Mouse (Mus musculus): ENCODE measurements around the gene Lsm2.

Gene Lsm2

DNA sequence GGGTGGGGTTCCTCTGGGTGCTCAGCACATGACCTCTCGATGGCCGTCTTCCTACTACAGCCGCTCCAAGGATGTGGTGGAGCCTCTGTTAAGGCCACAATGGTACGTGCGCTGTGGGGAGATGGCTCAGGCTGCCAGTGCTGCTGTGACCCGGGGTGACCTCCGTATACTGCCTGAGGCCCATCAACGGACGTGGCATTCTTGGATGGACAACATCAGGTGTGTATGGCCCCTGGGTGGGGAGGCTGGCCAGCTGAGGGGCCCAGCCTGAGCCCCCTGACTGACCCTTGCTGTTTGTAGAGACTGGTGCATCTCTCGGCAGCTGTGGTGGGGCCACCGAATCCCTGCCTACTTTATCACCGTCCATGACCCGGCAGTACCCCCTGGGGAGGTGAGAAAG lies 30.8 kb downstream of the Lsm2 start:
- no peak for DNase-seq (ENCODE audit: low spot score in 2 of 2)

DNA sequence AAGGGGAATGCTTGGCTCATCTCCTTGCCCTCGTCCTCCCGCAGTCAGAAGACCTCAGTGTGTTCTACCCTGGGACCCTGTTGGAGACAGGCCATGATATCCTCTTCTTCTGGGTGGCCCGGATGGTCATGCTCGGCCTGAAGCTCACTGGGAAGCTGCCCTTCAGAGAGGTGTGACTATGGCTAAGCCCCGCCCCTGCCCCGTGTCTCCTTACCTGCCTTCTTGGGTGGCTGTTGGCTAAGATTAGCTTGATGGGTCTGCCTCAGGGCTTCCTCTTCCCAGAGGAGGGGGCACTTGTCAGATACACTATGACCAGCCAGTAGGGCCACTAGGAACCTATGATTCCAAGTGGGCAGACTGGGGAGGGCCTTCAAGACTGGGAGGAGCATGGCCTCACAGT lies 31.6 kb downstream of the Lsm2 start:
- DNase-seq (ENCODE audit: low spot score in 2 of 2), result no peak

DNA sequence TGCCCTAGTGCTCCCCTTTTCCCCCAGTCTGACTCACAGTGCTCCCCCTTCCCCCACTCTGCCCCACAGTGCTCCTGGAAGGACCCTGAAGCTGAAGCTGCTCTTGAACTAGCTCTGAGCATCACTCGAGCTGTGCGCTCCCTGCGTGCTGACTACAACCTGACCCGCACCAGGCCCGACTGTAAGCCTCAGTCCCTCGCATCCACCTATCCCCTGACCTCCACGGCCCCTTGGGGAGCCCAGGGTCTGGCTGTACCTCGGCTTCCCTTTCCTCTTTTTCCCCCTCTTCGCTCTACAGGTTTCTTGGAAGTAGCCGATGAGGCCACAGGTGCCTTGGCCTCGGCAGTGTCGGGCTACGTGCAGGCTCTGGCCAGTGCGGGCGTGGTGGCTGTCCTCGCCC lies 33.6 kb downstream of the Lsm2 start:
- no peak for DNase-seq (ENCODE audit: low spot score in 2 of 2)

DNA sequence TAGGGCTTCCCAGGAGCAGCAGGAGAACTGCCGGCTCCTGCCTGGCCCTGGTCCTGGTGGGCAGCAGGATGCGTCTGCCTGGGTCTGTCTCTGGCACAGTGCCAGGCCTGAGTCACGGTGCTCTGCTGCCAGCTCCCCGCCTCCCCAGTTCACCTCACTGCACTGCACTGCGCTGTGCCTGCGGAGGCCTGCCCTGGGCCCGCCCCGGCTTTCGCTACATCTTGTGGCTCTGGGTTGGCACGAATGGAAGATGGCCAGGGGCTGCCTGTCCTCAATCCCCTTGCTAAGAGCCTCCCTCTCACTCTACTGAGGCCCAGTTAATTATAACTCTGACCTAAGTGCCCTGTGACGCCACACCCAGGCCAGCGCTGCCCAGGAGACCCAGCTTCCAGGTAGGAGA lies 34.7 kb downstream of the Lsm2 start, which contains the start of gene Vwa7:
Vwa7 (plus strand) TSS at position 204 of the 400 bp plus-strand sequence.
- DNase-seq (ENCODE audit: low spot score in 2 of 2), result peak; percentile 49 to 60

DNA sequence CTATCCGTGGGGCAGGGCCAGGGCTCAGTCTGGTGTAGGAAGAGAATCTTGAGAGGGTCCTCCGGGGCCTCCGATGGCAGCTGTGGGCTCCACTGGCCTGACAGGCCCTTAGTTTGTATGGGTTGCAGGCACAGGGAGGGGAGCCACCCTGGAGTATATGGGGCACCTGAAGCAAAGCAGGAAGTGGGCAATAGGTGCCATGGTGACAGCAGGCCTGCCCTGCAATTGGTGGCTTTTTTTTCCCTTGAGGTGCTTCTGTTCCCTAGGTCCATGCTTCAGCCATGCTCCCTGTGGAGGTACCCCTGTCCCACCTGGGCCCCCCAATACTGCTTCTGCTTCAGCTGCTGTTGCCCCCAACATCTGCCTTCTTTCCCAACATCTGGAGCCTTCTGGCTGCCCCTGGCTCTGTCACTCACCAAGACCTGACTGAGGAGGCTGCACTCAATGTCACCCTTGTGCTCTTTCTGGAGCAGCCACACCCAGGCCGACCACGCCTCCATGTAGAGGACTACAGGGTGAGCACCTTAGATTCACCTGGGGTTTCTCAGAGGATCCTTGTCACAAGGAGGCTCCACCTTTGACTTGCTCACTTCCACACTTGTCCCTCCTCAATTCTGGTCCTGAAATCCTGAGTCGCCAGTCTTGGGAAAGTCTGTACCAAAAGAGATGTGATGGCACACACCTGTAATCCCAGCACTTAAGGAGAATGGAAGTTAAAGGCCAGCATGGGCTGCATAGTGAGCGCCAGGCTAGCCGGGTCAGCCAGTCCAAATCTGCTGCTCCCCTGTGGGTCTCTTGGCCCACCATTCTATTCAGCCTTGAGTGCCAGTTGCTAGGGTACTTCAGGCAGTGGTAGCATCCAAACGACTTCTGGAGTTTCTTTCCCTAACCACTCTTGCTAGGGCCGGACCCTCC lies 35.4 kb downstream of the Lsm2 start:
- DNase-seq (ENCODE audit: low spot score in 2 of 2), result peak in 1 of 2 experiments; percentile 29

DNA sequence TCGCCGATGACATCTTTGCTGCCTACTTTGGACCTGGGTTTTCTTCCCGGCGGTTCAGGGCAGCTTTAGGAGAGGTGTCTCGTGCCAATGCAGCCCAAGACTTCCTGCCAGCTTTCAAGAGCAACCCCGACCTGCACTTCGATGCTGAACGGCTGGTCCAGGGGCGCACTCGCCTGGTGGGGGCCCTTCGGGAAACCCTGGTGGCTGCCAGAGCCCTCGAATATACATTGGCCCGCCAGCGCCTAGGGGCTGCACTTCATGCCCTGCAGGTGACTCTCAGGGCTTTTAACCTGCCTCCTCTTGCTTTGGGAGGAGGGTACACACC lies 36.0 kb downstream of the Lsm2 start:
- DNase-seq (ENCODE audit: low spot score in 2 of 2), result no peak

DNA sequence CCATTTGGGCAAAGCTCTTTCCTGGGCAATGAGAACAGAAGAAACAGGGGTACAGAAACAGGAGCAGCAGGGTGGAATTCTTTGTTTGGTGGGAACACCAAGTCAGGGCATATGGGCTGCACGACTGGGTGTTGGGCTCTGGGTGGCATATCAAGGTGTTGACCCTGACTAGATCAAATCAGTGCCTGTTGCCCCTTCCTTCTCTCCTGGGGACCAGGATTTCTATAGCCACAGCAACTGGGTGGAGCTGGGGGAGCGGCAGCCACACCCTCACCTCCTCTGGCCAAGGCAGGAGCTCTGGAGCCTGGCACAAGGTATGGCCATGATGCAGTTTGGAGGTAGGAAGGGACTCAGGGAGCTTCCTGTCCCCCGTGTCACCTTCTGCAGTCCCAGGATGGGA lies 36.5 kb downstream of the Lsm2 start:
- no peak for DNase-seq (ENCODE audit: low spot score in 2 of 2)

DNA sequence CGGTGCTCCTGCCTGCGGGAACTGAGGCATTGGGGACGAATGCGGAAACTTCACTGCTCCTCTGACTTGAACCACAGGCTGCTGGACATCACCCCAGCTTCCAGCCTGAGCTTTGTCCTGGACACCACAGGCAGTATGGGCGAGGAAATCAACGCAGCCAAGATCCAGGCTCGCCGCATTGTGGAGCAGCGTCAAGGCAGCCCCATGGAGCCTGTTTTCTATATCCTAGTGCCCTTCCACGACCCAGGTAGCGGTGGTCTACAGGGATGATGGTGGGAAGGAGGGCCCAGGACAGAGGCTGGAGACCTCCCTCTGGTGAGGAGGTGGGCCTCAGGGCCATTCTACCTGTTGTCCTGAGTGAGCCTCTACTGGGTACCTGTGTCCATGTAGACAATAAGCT lies 38.2 kb downstream of the Lsm2 start:
- DNase-seq (ENCODE audit: low spot score in 2 of 2), result no peak

DNA sequence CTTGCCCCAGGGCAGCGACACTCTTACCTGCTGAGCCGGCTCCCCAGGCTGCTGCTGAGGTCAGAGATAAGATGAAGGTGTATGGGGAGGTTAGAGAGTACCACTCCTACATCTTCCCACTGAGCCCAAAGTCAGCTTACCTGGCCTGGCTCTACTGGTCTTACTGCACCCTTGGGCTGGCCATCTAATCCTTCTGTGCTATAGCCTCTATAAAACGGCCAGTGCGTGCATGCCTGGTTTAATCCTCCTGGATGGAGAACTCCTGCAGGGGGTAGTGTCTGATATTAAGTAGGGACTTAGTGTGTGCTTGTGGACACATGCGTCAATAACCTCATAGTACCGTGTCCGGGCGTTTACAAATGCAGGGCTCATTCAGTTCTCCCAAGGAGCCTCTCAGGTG lies 38.9 kb downstream of the Lsm2 start:
- DNase-seq (ENCODE audit: low spot score in 2 of 2), result no peak

DNA sequence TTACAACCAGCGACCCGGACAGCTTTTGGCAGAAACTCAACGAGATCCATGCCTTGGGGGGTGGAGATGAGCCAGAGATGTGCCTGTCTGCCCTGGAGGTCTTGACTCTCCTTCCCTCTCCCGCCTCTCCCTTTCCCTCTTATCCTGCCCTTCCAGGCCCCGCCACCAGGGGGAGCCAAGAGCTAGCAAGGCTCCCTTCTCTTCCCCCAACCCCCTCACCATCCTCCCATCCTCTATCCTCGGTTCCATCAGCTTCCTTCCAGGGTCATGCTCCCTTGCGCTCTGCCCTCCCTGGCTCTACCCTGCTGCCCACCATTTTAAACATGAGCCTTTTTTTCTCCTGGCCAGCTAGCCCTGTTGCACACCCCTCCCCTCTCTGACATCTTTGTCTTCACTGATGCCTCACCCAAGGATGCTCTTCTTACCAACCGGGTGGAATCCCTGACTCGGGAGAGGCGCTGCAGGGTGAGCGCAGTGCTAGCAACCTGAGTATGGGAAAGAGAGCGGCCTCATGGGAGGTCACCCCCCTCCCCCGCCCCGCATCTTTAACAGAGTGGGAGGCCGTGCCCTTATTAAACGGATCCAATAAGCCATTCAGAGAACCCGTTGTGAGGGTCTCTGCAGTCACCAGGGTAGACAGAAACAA lies 39.6 kb downstream of the Lsm2 start:
- peak; percentile 74 to 83 for DNase-seq (ENCODE audit: low spot score in 2 of 2)

DNA sequence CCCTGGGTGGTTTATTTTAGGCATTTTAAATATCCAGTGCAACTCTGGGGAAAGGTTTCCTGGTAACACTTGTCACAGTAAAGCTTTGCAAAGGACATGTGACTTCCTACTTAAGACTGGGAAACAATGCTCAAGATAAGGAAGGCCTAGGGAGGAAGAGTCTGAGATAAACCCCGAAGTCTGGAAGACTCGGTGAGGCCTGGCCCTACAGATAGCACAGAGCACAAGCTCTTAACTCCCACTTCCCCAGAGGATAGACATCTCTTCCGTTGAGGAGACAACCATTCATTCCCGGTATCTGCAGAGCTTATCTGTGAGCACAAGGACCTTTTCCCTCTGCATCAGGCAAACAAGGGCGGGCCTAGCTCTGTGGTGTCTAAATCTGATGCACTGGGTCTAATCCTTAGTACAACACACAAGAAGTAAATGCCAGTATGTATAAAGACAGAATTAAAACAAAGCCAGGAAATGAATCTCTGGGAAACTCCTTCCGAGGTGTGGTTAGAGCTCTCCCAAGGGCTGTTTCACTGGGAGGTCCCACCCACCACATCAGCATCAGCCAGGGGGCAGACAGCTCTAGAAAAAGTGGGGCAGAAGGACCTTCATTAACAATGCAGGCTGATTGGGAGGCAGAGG lies 40.3 kb downstream of the Lsm2 start:
- no peak for DNase-seq (ENCODE audit: low spot score in 2 of 2)

DNA sequence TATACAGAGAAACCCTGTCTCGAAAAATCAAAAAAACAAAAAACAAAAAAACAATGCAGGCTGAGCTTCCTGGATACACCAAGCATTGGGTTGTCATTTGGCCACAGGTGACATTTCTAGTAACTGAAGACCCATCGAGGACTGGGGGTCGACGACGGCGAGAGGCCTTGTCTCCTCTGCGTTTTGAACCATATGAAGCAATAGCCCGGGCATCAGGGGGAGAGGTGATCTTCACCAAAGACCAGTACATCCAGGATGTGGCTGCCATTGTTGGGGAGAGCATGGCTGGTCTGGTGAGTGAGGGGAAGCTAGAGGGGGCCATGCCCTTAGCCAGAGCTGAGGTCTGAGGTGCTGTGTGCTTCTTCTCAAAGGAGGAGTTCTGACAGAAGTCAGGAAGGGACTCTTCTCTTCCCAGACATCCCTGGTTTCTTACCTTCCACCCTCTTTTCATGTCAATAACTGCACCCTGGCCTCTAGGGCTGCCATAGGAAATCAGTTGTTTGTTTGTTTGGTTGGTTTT lies 40.9 kb downstream of the Lsm2 start:
- no peak for DNase-seq (ENCODE audit: low spot score in 2 of 2)

DNA sequence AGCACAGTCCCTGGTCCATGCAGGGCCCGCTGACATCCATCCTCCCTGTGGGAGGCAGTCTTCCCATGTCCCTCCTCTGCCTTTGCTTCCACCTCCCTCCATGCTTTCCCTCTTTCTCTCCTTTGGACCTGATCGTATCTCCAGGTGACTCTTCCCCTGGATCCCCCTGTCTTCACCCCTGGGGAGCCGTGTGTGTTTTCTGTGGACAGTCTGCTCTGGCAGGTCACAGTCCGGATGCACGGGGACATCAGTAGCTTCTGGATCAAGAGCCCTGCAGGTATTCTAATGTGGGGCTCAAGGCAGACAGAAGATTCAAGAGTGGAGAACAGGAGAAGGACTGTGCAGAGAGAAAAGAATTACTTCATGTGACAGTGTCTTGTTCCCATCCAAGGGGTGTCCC lies 41.6 kb downstream of the Lsm2 start:
- DNase-seq (ENCODE audit: low spot score in 2 of 2), result no peak

DNA sequence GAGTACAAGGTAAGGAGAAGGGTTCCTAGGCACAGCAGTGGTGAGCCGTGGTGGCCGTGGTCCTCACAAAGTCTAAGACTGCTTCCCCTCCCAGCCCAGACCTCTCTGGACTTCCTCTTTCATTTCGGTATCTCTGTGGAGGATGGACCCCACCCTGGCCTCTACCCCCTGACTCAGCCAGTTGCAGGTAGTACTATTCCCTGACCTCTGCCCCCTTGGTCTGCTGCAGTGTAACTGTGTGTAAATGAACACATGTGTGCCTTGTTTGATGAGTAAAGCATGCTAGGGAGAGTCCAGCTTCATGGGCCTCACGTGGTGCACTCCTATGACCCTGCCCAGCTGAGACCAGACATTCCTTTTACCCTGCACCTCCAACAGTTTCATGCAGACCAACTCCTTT lies 42.1 kb downstream of the Lsm2 start:
- DNase-seq (ENCODE audit: low spot score in 2 of 2), result no peak

DNA sequence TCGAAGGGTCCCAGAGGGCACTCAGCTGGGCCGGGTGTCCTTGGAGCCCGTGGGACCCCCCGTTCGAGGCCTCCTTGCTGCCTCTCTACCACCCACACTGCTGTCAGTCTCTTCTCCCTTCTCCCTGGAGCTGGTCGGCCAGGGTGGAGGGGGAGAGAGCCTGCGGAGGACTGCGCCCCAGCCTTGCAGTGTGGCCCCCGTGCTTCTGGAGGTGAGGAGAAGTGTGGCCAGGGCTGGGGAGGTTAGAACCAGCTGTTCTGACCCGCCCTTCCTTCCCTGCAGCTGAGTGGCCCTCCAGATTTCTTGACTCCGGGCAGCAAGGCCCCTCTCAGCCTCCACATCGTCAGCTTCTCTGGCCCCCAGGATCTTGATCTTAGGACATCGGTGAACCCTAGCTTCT lies 42.6 kb downstream of the Lsm2 start:
- DNase-seq (ENCODE audit: low spot score in 2 of 2), result no peak

DNA sequence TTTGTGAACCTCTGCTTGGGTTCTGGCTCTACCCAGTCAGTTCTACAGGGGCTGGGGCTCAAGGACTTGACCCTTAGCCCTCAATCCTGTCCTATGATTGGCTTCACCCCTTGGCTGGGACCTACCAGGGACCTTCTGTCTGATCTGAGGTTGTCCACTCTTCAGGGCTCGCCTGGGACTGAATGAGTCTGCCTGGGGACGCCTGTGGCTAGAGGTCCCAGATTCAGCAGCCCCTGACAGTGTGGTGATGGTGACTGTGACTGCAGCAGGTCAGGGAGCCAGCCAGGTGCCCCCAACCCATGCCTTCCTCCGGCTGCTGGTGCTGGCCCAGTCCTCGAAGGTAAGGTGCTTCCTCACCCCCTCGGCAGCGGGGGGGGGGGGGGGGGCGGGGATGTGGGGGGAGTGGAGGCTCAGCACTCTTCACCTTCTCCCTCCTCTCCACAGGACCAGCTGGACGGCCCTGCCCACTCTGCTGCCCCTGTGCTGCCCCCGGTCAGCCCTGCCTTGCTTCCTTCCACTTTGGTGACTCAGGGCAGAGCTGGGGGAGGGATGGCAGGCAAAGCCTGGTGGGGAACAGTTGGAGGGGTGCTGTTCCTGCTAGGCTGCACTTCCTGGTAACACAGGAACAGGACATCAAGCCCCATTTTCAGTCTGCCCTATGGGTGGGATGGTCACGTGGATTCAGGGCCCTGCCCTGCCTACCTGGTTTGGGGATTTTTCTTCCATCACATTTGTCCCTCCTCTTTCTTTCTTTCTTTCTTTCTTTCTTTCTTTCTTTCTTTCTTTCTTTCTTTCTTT lies 43.2 kb downstream of the Lsm2 start:
- no peak for DNase-seq (ENCODE audit: low spot score in 2 of 2)

DNA sequence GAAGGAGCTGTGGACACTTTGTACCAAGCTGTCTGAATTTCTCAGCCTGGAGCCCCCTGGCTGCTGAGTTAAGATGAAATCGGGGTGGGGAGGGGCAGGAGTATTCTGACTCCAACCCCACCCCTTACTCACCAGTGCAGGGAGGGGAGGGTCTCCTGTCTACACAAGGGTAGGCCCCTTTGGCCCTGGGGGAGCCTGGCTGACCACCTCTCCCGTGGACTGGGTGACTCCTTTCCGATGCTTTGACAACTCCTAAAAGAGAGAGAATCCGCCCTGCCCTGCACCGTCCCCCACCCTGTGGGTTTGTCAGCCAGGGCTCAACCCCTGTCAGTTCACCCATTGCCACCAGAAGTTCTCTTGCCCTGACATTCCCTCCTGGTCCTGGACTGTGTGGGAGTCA lies 44.5 kb downstream of the Lsm2 start:
- no peak for DNase-seq (ENCODE audit: low spot score in 2 of 2)

DNA sequence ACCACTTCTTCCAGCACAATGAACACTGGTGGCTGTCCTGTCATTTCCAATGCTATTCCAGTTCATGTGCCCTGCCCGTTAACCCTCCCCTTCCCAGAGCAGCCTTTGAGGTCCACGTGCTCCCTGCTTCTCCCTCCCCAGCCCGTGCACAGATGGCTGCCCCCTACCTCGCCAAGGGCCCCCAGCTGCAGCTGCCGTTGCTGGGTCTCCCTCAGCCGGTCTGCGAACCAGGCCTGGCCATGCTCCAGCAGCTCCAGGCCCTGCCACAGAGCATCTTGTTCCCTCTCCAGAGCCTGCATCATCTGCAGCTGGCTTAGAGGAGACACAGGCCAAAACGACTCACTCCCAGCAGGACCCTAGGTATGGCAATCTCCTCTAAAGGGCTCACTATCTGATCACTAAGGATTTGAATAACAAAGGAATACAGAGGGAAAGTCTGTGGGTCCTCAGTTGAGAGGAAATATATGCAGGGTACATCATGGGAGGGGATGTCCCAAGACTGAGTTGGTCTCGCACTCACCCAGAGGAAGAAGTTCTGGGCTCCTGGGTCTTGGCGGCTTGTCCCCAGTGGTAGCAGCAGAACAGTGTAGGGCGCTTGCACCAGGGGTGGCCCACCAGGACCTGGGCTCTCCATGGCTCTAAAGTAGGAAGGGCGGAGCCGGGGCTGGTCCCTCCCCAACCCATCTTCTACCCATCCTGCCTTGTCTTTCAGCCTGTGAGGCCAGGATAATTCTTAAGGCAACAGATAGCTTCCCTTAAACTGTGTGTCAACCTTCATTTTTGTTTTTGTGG lies 45.8 kb downstream of the Lsm2 start, which contains the start of gene Sapcd1:
Sapcd1 (minus strand) TSS at position 740 of the 792 bp plus-strand sequence.
- no peak for DNase-seq (ENCODE audit: low spot score in 2 of 2)

DNA sequence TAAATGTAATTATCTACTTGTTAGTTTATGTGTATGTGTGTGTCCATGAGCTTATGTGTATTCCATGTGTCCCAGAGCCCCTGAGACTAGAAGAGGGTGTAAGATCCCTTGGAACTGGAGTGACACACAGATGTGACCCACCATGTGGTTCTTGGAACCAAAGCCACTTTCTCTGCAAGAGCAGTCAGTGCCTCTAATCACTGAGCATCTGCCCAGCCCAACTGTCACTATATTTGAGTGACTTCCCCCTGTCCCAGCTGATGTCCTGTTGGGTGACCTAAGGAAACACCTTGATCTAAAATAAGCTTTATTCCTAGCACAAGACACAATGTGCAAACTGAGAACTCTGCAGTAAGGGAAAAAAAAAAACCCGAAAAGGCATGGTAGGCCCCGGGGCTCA lies 46.7 kb downstream of the Lsm2 start:
- no peak for DNase-seq (ENCODE audit: low spot score in 2 of 2)

DNA sequence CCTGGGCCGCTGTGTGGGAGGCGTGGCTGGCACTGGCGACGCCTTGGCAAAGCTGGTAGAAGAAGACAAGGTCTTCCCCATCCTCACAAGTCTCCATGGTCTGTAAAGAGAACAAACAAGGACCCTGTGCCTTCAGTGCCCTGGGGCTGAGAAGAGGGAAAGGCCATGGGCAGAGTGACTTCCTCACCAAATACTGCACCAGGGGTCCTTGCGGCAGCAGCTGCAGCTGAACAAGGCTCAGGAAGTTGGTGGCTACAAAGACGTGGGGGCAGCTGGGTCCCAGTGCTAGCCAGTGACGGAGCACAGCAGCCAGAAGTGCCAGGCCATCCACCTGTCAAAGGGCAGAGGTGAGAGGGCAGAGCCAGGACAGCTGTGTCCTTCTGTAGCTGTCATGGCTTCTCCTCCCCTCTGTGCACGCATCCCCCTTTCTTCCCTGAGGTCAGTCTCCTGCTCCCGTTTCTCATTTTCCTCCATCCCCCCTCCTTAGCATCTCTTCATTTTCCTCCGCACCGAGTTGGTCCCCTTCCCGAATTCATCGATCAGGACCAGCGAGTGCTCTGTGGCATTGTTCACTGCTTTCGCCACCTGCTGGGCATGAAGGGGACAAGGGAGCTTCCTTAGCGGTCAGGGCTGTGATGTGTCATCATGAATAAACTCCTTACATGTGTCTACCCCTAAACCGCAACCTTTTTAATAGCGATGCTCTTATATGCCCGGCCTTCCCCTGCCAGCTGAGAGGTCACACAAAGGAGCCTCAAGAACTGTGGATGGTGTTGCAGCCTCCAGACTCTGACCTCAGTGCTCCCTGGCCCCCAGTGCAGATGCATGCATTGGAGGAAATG lies 48.2 kb downstream of the Lsm2 start:
- no peak for DNase-seq (ENCODE audit: low spot score in 2 of 2)

Measured in urinary bladder, adult 18-20 months (tissue).